Mouse (Mus musculus) urinary bladder, postnatal 4 days (tissue): Measurements from ENCODE around the gene Ext2.

ENCODE experiments used
- DNase-seq, 2 experiments: peaks; one replicate each; pipeline ENCODE4 v3.0.0; 2021 to 2022; ENCODE audit warnings: low spot score in 2 of 2

The Ext2 gene

GRCm38 (mm10) chr2:93776267-93777055 lies 45.9 kb downstream of the Ext2 start:
- DNase-seq = no peak

- DNase-seq = no peak
Measured at GRCm38 (mm10) chr2:93775431-93775830, 46.9 kb downstream of the Ext2 start.

GRCm38 (mm10) chr2:93774946-93775345 lies 47.4 kb downstream of the Ext2 start:
- DNase-seq = no peak

GRCm38 (mm10) chr2:93772765-93773085 lies 49.6 kb downstream of the Ext2 start:
- no peak for DNase-seq

- DNase-seq = no peak
Measured at GRCm38 (mm10) chr2:93772054-93772764, 50.2 kb downstream of the Ext2 start.

GRCm38 (mm10) chr2:93770895-93771294 lies 51.5 kb downstream of the Ext2 start:
- DNase-seq = no peak

- DNase-seq = no peak
Measured at GRCm38 (mm10) chr2:93769875-93770274, 52.5 kb downstream of the Ext2 start.

GRCm38 (mm10) chr2:93765721-93766120 lies 56.6 kb downstream of the Ext2 start:
- no peak for DNase-seq

- DNase-seq = no peak
Measured at GRCm38 (mm10) chr2:93764211-93764610, 58.2 kb downstream of the Ext2 start.

- no peak for DNase-seq
Measured at GRCm38 (mm10) chr2:93760389-93760788, 62.0 kb downstream of the Ext2 start.

GRCm38 (mm10) chr2:93759173-93759572 lies 63.2 kb downstream of the Ext2 start:
- no peak for DNase-seq

GRCm38 (mm10) chr2:93758298-93758697 lies 64.1 kb downstream of the Ext2 start:
- DNase-seq = no peak

GRCm38 (mm10) chr2:93754366-93754765 lies 68.0 kb downstream of the Ext2 start:
- DNase-seq = no peak

- DNase-seq = no peak
Measured at GRCm38 (mm10) chr2:93753147-93753758, 69.1 kb downstream of the Ext2 start.

GRCm38 (mm10) chr2:93749709-93750108 lies 72.7 kb downstream of the Ext2 start:
- DNase-seq = no peak

GRCm38 (mm10) chr2:93747538-93748126 lies 74.7 kb downstream of the Ext2 start:
- DNase-seq = no peak

GRCm38 (mm10) chr2:93746620-93747019 lies 75.7 kb downstream of the Ext2 start:
- DNase-seq = no peak

- no peak for DNase-seq
Measured at GRCm38 (mm10) chr2:93746162-93746561, 76.2 kb downstream of the Ext2 start.

GRCm38 (mm10) chr2:93745741-93746140 lies 76.6 kb downstream of the Ext2 start:
- DNase-seq = no peak

GRCm38 (mm10) chr2:93744346-93745229 lies 77.8 kb downstream of the Ext2 start:
- no peak for DNase-seq

GRCm38 (mm10) chr2:93741700-93742099 lies 80.7 kb downstream of the Ext2 start:
- DNase-seq = no peak
